Mouse (Mus musculus): ENCODE results near the gene Iqch. TPM values are rescaled to one million over a fixed set of nuclear protein-coding genes. Genes with fewer than 3 reads are reported as not detected.

Iqch gene
- total and polyA plus RNA-seq, 2 experiments from 2014 or later, result 0.10 to 0.14 TPM

DNA sequence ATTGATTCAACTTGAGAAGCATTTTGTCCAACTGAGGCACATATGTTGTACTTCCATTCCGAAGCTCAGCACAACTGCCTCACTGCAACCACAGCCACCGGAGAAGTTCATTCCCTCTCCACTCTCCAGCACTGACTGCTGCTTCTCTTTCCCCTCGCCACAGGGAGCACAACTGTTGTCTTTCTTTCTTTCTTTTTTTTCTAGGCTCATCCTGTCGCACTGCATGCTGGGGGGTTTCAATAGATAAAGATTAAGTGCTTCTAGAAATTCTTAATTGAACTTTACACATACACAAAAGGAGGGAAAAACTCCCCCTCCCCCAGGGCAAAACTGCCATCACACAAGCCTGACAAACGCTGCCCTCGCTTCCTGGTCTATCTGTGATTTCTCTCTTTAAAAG is 113.1 kb downstream of the Iqch start:
- Histone ChIP-seq H3K27me3 (ENCODE audit: insufficient read depth, low read length) (peaks cover 48% of the 10 kb centered on the region), H3K36me3 (ENCODE audit: insufficient read depth) (no peaks in the 10 kb centered on the region), H3K4me3 (ENCODE audit: low read depth, low read length) (no peak overlapping the region), H3K9ac (no peak overlapping the region), H3K4me2 (ENCODE audit: low read depth) (no peak overlapping the region), H3K27ac (ENCODE audit: low read depth, low read length) (no peak overlapping the region), H3K4me1 (ENCODE audit: insufficient read depth) (peaks cover 3% of the 10 kb centered on the region; the same call in 1 of the 2 replicates), H3K9me3 (ENCODE audit: low read length) (no peaks in the 10 kb centered on the region)
- DNase-seq (no peak), ATAC-seq (no peak)
- no peak for TF ChIP-seq CTCF (IDR thresholded peaks at IDR 0.05; ENCODE audit: low read depth)
- 33% methylated on average over 6 of the region's 6 CpGs for WGBS

DNA sequence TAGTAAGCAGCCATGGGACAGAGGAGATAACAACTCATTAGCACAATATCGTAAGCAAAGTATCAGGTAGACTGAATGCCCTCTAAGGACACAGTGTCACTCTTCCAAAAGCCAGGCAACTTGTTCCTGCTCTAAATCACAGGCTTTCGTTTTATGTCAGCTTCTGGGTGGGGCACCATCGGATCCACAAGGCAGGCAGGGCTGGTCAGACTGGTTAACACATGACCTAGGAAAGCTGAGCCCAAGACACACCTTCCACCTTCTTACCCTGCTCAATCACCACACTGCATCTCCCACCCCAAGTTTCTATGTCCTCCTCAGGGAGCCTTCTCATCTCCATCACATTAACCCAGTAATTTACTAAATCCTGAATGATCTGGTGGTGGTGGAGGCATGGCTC is 136.7 kb downstream of the Iqch start:
- no peak overlapping the region for H3K4me2 ChIP-seq (ENCODE audit: low read depth)
- no peak for TF ChIP-seq CTCF (IDR thresholded peaks at IDR 0.05; ENCODE audit: low read depth)
- DNase-seq (no peak), ATAC-seq (no peak)
- 84% methylated on average over 3 of the region's 3 CpGs for WGBS
- H3K9me3 ChIP-seq (ENCODE audit: low read length), result no peaks in the 10 kb centered on the region
- H3K4me1 ChIP-seq (ENCODE audit: insufficient read depth), result no peaks in the 10 kb centered on the region
- H3K27ac ChIP-seq (ENCODE audit: low read depth, low read length), result no peak overlapping the region
- no peaks in the 10 kb centered on the region for H3K27me3 ChIP-seq (ENCODE audit: insufficient read depth, low read length)
- H3K9ac ChIP-seq, result no peak overlapping the region
- no peaks in the 10 kb centered on the region for H3K36me3 ChIP-seq (ENCODE audit: insufficient read depth)
- no peak overlapping the region for H3K4me3 ChIP-seq (ENCODE audit: low read depth, low read length)

DNA sequence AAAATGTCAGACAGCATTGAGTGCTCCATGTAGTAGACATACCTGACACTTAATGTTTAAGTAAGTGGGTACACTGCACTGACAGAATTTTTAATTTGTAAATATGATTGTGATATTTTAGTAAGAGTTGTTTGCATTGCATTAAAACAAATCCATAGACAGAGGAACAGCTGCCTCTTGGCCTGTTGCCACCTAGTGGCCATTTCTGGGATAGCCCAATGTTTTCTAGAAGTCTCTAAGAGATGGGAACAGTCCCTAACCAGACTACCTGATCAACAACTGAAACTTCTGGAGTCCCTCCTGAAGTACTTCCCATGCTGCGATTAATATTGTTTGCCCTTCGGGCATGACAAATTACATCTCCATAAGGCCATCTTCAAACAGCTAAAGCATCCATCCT is 140.0 kb downstream of the Iqch start:
- peak; percentile 86 for DNase-seq
- Histone ChIP-seq H3K27ac (ENCODE audit: low read depth, low read length) (no peak overlapping the region), H3K36me3 (ENCODE audit: insufficient read depth) (no peaks in the 10 kb centered on the region), H3K9me3 (ENCODE audit: low read length) (no peaks in the 10 kb centered on the region), H3K4me2 (ENCODE audit: low read depth) (no peak overlapping the region), H3K9ac (no peak overlapping the region), H3K4me3 (ENCODE audit: low read depth, low read length) (no peak overlapping the region), H3K4me1 (ENCODE audit: insufficient read depth) (no peaks in the 10 kb centered on the region), H3K27me3 (ENCODE audit: insufficient read depth, low read length) (no peaks in the 10 kb centered on the region)
- ATAC-seq, result no peak
- TF ChIP-seq CTCF (IDR thresholded peaks at IDR 0.05; ENCODE audit: low read depth), result peak; percentile 85
- 69% methylated on average over 2 of the region's 2 CpGs for WGBS

- Histone ChIP-seq H3K36me3 (ENCODE audit: insufficient read depth) (no peaks in the 10 kb centered on the region), H3K27me3 (ENCODE audit: insufficient read depth, low read length) (no peaks in the 10 kb centered on the region), H3K9me3 (ENCODE audit: low read length) (no peaks in the 10 kb centered on the region), H3K4me3 (ENCODE audit: low read depth, low read length) (no peak overlapping the region), H3K4me2 (ENCODE audit: low read depth) (no peak overlapping the region), H3K9ac (no peak overlapping the region), H3K27ac (ENCODE audit: low read depth, low read length) (no peak overlapping the region), H3K4me1 (ENCODE audit: insufficient read depth) (no peaks in the 10 kb centered on the region)
- ATAC-seq (no peak), DNase-seq (no peak)
- TF ChIP-seq CTCF (IDR thresholded peaks at IDR 0.05; ENCODE audit: low read depth), result no peak
Measured at GRCm38 (mm10) chr9:63456401-63456800, 145.9 kb downstream of the Iqch start.

GRCm38 (mm10) chr9:63454341-63454740 is 148.0 kb downstream of the Iqch start:
- TF ChIP-seq CTCF (IDR thresholded peaks at IDR 0.05; ENCODE audit: low read depth), result no peak
- H3K9ac ChIP-seq, result no peak overlapping the region
- H3K9me3 ChIP-seq (ENCODE audit: low read length), result no peaks in the 10 kb centered on the region
- ATAC-seq, result no peak
- H3K27me3 ChIP-seq (ENCODE audit: insufficient read depth, low read length), result no peaks in the 10 kb centered on the region
- WGBS, result 70% methylated on average over 5 of the region's 5 CpGs
- DNase-seq, result no peak
- H3K27ac ChIP-seq (ENCODE audit: low read depth, low read length), result no peak overlapping the region
- H3K4me1 ChIP-seq (ENCODE audit: insufficient read depth), result no peaks in the 10 kb centered on the region
- no peak overlapping the region for H3K4me2 ChIP-seq (ENCODE audit: low read depth)
- no peak overlapping the region for H3K4me3 ChIP-seq (ENCODE audit: low read depth, low read length)
- no peaks in the 10 kb centered on the region for H3K36me3 ChIP-seq (ENCODE audit: insufficient read depth)

DNA sequence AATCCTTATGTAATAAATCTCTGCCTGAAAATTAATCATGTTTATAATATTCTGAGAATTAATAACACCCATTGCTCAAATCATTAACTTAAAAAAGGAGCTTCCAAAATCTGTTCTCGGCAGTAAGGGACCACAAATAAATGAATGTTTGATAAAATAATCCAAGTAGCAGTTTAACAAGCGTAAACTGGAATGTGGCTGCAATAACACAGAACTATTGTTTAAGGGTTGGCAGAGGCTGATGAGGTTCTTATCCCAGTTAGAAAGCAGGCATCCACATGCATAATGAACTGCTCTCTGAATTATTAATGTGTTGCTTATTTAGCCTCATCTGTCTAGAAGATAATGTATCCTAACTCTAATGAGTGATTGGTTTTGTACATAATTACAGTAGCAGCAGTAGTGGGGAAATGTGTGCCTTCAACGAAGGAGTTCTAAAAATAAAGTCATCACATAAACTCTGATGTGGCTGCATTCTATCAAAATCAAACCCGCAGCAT is 151.7 kb downstream of the Iqch start:
- 15% methylated on average over 4 of the region's 4 CpGs for WGBS
- DNase-seq (no peak), ATAC-seq (peak; percentile 40; the same call in 1 of the 2 replicates)
- H3K27ac ChIP-seq (ENCODE audit: low read depth, low read length), result no peak overlapping the region
- no peaks in the 10 kb centered on the region for H3K36me3 ChIP-seq (ENCODE audit: insufficient read depth)
- no peak for TF ChIP-seq CTCF (IDR thresholded peaks at IDR 0.05; ENCODE audit: low read depth)
- no peak overlapping the region for H3K9ac ChIP-seq
- no peaks in the 10 kb centered on the region for H3K27me3 ChIP-seq (ENCODE audit: insufficient read depth, low read length)
- no peak overlapping the region for H3K4me2 ChIP-seq (ENCODE audit: low read depth)
- H3K4me1 ChIP-seq (ENCODE audit: insufficient read depth), result no peaks in the 10 kb centered on the region
- H3K4me3 ChIP-seq (ENCODE audit: low read depth, low read length), result no peak overlapping the region
- H3K9me3 ChIP-seq (ENCODE audit: low read length), result no peaks in the 10 kb centered on the region

GRCm38 (mm10) chr9:63443695-63444094 is 158.6 kb downstream of the Iqch start:
- Histone ChIP-seq H3K27me3 (ENCODE audit: insufficient read depth, low read length) (no peaks in the 10 kb centered on the region), H3K27ac (ENCODE audit: low read depth, low read length) (no peak overlapping the region), H3K4me2 (ENCODE audit: low read depth) (no peak overlapping the region), H3K9ac (no peak overlapping the region), H3K36me3 (ENCODE audit: insufficient read depth) (no peaks in the 10 kb centered on the region), H3K4me1 (ENCODE audit: insufficient read depth) (no peaks in the 10 kb centered on the region), H3K4me3 (ENCODE audit: low read depth, low read length) (no peak overlapping the region), H3K9me3 (ENCODE audit: low read length) (no peaks in the 10 kb centered on the region)
- ATAC-seq (no peak), DNase-seq (no peak)
- WGBS, result 87% methylated on average over 6 of the region's 6 CpGs
- TF ChIP-seq CTCF (IDR thresholded peaks at IDR 0.05; ENCODE audit: low read depth), result no peak

- H3K36me3 ChIP-seq (ENCODE audit: insufficient read depth), result no peaks in the 10 kb centered on the region
- no peak for TF ChIP-seq CTCF (IDR thresholded peaks at IDR 0.05; ENCODE audit: low read depth)
- no peak overlapping the region for H3K27ac ChIP-seq (ENCODE audit: low read depth, low read length)
- H3K4me2 ChIP-seq (ENCODE audit: low read depth), result no peak overlapping the region
- DNase-seq (no peak), ATAC-seq (no peak)
- no peak overlapping the region for H3K4me3 ChIP-seq (ENCODE audit: low read depth, low read length)
- WGBS, result 79% methylated on average over 1 of the region's 1 CpGs
- H3K27me3 ChIP-seq (ENCODE audit: insufficient read depth, low read length), result no peaks in the 10 kb centered on the region
- no peak overlapping the region for H3K9ac ChIP-seq
- H3K9me3 ChIP-seq (ENCODE audit: low read length), result no peaks in the 10 kb centered on the region
- H3K4me1 ChIP-seq (ENCODE audit: insufficient read depth), result no peaks in the 10 kb centered on the region
Measured at GRCm38 (mm10) chr9:63430652-63431051, 171.6 kb downstream of the Iqch start.
